Mouse (Mus musculus) hindbrain, embryonic 13.5 days (tissue): ENCODE results near the gene Adamts13. TPM values are rescaled to one million over a fixed set of nuclear protein-coding genes. Genes with fewer than 3 reads are reported as not detected.

Source experiments
- ATAC-seq: fragments of 200-750 bp; cut with Nextera tagmentation; 2 replicates; pipeline ENCODE4 v1.8.0; 2017; ENCODE audit warnings: moderate TSS enrichment; ENCODE audit not compliant: low FRiP score
- H3K27ac ChIP-seq: fragments of 300-500 bp; sonication (generic); 2 replicates; pipeline ENCODE4 v1.5.1; 2015; ENCODE audit warnings: inconsistent platforms, mild to moderate bottlenecking, moderate library complexity
- H3K27me3 ChIP-seq: fragments of 300-500 bp; sonication (generic); 2 replicates; pipeline ENCODE4 v1.6.1; 2015; ENCODE audit warnings: mild to moderate bottlenecking, inconsistent platforms
- H3K36me3 ChIP-seq: fragments of 300-500 bp; sonication (generic); 2 replicates; pipeline ENCODE4 v1.6.1; 2015; ENCODE audit warnings: mild to moderate bottlenecking, inconsistent platforms
- H3K4me1 ChIP-seq: fragments of 300-500 bp; sonication (generic); replicated peaks from 2 replicates; pipeline ENCODE4 v1.6.1; 2015; ENCODE audit warnings: inconsistent platforms
- H3K4me2 ChIP-seq: fragments of 300-500 bp; sonication (generic); 2 replicates; pipeline ENCODE4 v1.6.1; 2015; ENCODE audit warnings: inconsistent platforms, mild to moderate bottlenecking, moderate library complexity
- H3K4me3 ChIP-seq: fragments of 300-500 bp; sonication (generic); 2 replicates; pipeline ENCODE4 v1.5.1; 2015; ENCODE audit warnings: mild to moderate bottlenecking, inconsistent platforms
- H3K9ac ChIP-seq: fragments of 300-500 bp; sonication (generic); 2 replicates; pipeline ENCODE4 v1.6.1; 2015; ENCODE audit warnings: mild to moderate bottlenecking, inconsistent platforms
- H3K9me3 ChIP-seq: fragments of 300-500 bp; sonication (generic); 2 replicates; pipeline ENCODE4 v1.6.1; 2016; ENCODE audit warnings: inconsistent platforms
- WGBS: fragments of 180-500 bp; shearing (Covaris S2); methylation state at CpG from one replicate; pipeline ENCODE4 v1.1.7; 2015; 5-methylcytosine and 5-hydroxymethylcytosine counted together
- polyA plus RNA-seq: library from polyadenylated mRNA; unstranded; fragments of >200 nt; fragmentation: Nextera tagmentation; extraction: Ambion mirVana; gene quantifications from 2 replicates; pipeline ENCODE4 v1.2.1, GENCODE M21; 2015

Adamts13 gene
- polyA plus RNA-seq, 1 experiment from 2014 or later, result 0.31 TPM

GRCm38 (mm10) chr2:26984640-26985039 is 11.4 kb downstream of the Adamts13 start:
- H3K27me3 ChIP-seq, result no peaks in the 10 kb centered on the region
- no peak overlapping the region for H3K4me3 ChIP-seq
- H3K4me1 ChIP-seq, result no peaks in the 10 kb centered on the region
- no peak for ATAC-seq
- 91% methylated on average over 5 of the region's 5 CpGs for WGBS
- no peak overlapping the region for H3K9ac ChIP-seq
- H3K9me3 ChIP-seq, result no peaks in the 10 kb centered on the region
- H3K36me3 ChIP-seq, result no peaks in the 10 kb centered on the region
- H3K4me2 ChIP-seq, result no peak overlapping the region
- H3K27ac ChIP-seq, result no peak overlapping the region

DNA sequence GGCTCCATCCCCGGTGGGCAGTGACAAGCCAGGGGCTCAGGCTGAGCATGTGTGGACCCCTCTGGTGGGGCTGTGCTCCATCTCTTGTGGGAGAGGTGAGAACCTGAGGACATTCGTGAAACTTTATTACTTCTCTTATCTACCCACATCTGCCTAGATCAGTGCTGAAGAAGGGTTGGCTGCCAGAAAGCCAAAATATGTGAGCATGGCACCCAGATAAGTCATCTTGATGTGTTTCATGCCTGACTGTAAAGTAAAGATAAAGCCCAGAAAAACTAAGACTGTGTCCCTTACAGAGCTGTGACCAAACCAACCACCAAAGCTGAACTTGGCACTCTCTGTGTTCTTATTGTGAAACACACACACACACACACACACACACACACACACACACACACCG is 20.7 kb downstream of the Adamts13 start:
- H3K9ac ChIP-seq, result no peak overlapping the region
- H3K4me1 ChIP-seq, result no peaks in the 10 kb centered on the region
- H3K4me2 ChIP-seq, result no peak overlapping the region
- no peaks in the 10 kb centered on the region for H3K9me3 ChIP-seq
- 87% methylated on average over 3 of the region's 3 CpGs for WGBS
- H3K27me3 ChIP-seq, result no peaks in the 10 kb centered on the region
- H3K27ac ChIP-seq, result no peak overlapping the region
- no peak overlapping the region for H3K4me3 ChIP-seq
- no peak for ATAC-seq
- H3K36me3 ChIP-seq, result no peaks in the 10 kb centered on the region

DNA sequence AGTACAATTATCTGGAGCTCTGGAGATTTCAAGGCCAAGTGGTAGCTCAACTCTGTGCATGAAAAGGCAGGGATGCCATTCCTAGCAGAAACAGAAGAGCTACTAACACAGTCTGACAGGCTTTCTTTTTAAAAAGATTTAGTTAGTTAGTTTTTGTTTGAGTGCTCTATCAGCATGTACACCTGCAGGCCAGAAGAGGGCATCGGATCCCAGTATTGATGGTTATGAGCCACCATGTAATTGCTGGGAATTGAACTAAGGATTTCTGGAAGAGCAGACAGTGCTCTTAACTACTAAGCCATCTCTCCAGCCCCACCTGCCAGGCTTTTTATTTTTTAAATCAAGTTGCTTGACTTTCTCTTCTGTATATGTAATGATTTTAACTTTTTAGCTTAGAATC is 24.3 kb downstream of the Adamts13 start:
- no peak overlapping the region for H3K27ac ChIP-seq
- no peak for ATAC-seq
- H3K4me2 ChIP-seq, result no peak overlapping the region
- WGBS, result 75% methylated on average over 1 of the region's 1 CpGs
- no peaks in the 10 kb centered on the region for H3K9me3 ChIP-seq
- H3K4me3 ChIP-seq, result no peak overlapping the region
- no peak overlapping the region for H3K9ac ChIP-seq
- no peaks in the 10 kb centered on the region for H3K4me1 ChIP-seq
- H3K36me3 ChIP-seq, result no peaks in the 10 kb centered on the region
- no peaks in the 10 kb centered on the region for H3K27me3 ChIP-seq

DNA sequence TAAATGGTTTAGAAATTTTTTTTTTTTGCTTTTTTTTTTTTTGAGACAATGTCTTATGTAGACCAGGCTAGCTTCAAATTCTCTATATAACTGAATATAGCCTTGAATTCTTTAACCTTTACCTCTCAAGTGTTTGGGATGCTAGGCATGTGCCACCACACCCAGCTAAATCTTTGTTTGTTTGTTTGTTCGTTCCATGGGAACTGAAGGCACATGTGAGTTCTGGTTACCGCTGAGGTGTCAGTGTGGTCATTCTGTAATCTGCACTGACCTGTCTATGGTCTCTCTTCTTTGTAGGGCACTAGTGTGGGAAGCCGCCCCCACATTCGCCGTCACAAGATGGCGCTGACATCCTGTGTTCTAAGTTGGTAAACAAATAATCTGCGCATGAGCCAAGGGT is 24.8 kb downstream of the Adamts13 start:
- H3K4me1 ChIP-seq, result no peaks in the 10 kb centered on the region
- ATAC-seq, result no peak
- no peak overlapping the region for H3K4me3 ChIP-seq
- H3K9me3 ChIP-seq, result no peaks in the 10 kb centered on the region
- H3K4me2 ChIP-seq, result no peak overlapping the region
- H3K9ac ChIP-seq, result no peak overlapping the region
- no peak overlapping the region for H3K27ac ChIP-seq
- WGBS, result 92% methylated on average over 7 of the region's 7 CpGs
- no peaks in the 10 kb centered on the region for H3K36me3 ChIP-seq
- H3K27me3 ChIP-seq, result no peaks in the 10 kb centered on the region

DNA sequence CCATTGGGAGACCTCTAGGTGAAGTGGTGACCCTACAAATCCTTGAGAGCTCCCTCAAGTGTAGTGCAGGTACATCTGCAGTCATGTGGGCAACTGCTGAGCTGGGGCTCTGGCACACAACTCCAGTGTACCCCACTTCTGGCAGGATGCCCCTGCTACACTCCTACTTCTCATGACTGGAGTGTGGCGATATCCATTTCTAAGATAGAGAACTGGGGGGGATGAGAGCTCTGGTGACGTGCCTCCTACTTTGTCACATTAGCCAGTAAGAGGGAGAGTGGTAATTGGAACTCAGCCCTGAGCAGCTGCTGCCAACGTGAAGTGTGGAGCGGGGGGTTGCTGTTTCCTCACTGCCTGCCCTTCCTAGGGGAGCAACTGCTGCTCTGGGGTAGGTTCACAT is 33.0 kb downstream of the Adamts13 start:
- no peak for ATAC-seq
- no peaks in the 10 kb centered on the region for H3K36me3 ChIP-seq
- H3K4me3 ChIP-seq, result no peak overlapping the region
- no peak overlapping the region for H3K4me2 ChIP-seq
- no peaks in the 10 kb centered on the region for H3K9me3 ChIP-seq
- peaks cover 17% of the 10 kb centered on the region for H3K4me1 ChIP-seq
- 74% methylated on average over 4 of the region's 4 CpGs for WGBS
- H3K27ac ChIP-seq, result no peak overlapping the region
- H3K9ac ChIP-seq, result no peak overlapping the region
- H3K27me3 ChIP-seq, result no peaks in the 10 kb centered on the region

DNA sequence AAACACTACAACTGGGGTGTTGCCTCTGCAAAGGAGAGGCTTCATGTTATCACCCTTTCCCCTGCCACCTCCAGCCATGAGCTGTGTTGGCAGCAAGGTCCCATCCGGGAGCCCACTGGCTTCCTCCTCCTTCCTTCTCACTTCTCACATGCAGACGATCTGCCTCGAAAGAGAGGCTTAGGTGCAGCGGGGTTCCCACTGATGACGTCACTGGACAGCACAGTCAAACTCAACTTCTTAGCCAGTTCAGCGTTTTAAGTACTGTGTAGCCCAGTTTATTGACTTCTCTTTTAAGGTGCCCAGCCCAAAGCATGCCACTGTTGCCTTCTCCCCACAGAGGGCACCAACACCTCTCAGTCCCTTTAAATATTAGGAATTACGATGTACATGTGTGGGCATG is 34.5 kb downstream of the Adamts13 start:
- Histone ChIP-seq H3K9me3 (no peaks in the 10 kb centered on the region), H3K27me3 (no peaks in the 10 kb centered on the region), H3K4me3 (no peak overlapping the region), H3K27ac (no peak overlapping the region), H3K4me2 (no peak overlapping the region), H3K9ac (no peak overlapping the region), H3K36me3 (no peaks in the 10 kb centered on the region; the same call in 1 of the 2 replicates), H3K4me1 (peaks cover 25% of the 10 kb centered on the region)
- no peak for ATAC-seq
- WGBS, result 82% methylated on average over 7 of the region's 7 CpGs

GRCm38 (mm10) chr2:27009714-27010244 is 36.6 kb downstream of the Adamts13 start, which contains the start of gene Cacfd1:
Cacfd1 (plus strand) TSS chr2:27009926.
- Histone ChIP-seq H3K9me3 (no peaks in the 10 kb centered on the region), H3K36me3 (peaks cover 16% of the 10 kb centered on the region), H3K4me1 (peaks cover 25% of the 10 kb centered on the region), H3K9ac (peak within 1 kb of the TSS; percentile 92), H3K27ac (peak within 1 kb of the TSS; percentile 92), H3K4me3 (peak within 1 kb of the TSS; percentile 74), H3K4me2 (peak within 1 kb of the TSS; percentile 84), H3K27me3 (no peaks in the 10 kb centered on the region)
- under 1% methylated on average over 40 of the region's 43 CpGs for WGBS
- peak; percentile 96 for ATAC-seq

DNA sequence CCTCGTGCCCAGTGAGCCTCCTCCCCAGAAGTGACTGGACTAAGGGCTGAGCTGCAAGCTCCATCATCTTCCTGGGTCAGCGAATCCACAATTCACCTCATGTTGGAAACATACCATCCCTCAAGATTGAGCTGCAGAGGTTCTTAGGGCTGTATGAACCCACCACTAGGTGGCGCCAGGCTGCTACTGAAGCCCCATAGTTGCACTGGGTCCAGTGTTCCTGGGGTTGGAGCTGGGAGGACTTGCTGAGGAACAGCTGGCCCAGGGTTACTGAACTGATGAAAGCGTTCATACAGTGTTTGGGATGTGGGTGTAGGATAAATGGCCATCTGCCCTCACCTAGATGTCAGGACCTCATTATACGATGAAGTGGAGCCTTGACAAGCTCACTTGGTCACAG is 44.6 kb downstream of the Adamts13 start:
- ATAC-seq, result no peak
- WGBS, result 50% methylated on average over 5 of the region's 5 CpGs
- Histone ChIP-seq H3K4me3 (no peak overlapping the region), H3K9ac (no peak overlapping the region), H3K27me3 (no peaks in the 10 kb centered on the region), H3K36me3 (peaks cover 77% of the 10 kb centered on the region), H3K27ac (no peak overlapping the region), H3K9me3 (no peaks in the 10 kb centered on the region), H3K4me1 (no peaks in the 10 kb centered on the region), H3K4me2 (no peak overlapping the region)

DNA sequence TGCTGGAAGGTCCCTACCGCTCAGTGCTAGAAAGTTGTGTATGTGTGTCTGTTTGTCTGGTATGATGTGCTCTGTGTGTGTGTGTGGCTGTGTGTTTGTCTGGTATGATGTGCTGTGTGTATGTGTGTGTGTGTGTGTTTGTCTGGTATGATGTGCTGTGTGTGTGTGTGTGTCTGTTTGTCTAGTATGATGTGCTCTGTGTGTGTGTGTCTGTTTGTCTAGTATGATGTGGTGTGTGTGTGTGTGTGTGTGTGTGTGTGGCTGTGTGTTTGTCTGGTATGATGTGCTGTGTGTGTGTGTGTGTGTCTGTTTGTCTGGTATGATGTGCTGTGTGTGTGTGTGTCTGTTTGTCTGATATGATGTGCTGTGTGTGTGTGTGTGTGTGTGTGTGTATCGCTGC is 46.3 kb downstream of the Adamts13 start:
- peaks cover 63% of the 10 kb centered on the region for H3K36me3 ChIP-seq
- no peak overlapping the region; the same call in 1 of the 2 replicates for H3K9ac ChIP-seq
- no peak overlapping the region for H3K4me3 ChIP-seq
- H3K4me1 ChIP-seq, result no peaks in the 10 kb centered on the region
- H3K27me3 ChIP-seq, result no peaks in the 10 kb centered on the region
- H3K9me3 ChIP-seq, result no peaks in the 10 kb centered on the region
- no peak overlapping the region for H3K4me2 ChIP-seq
- no peak overlapping the region for H3K27ac ChIP-seq
- no peak for ATAC-seq
- 91% methylated on average over 2 of the region's 2 CpGs for WGBS

DNA sequence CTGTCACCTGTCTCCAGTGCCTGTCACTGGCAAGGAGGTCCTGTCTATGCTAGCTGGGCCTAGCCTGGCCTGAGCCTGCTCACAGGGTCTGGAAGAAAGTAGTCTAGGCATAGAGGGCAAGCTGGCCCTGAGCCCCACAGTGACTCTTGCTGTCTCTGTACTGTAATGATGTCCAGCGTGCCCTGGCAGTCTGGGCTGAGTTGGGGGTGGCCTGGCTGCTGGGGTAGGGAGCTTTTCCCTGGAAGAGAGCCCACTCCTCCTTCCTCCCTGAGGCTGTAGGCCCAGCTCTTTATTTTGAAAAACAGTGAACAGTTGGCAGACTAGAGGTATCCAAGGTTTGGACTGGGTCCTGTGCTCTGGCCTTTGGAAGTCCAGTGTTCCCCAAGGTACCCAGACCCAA is 47.9 kb downstream of the Adamts13 start:
- Histone ChIP-seq H3K4me3 (no peak overlapping the region), H3K9ac (no peak overlapping the region), H3K4me1 (no peaks in the 10 kb centered on the region), H3K9me3 (no peaks in the 10 kb centered on the region), H3K27ac (no peak overlapping the region), H3K36me3 (peaks cover 48% of the 10 kb centered on the region), H3K4me2 (no peak overlapping the region), H3K27me3 (no peaks in the 10 kb centered on the region)
- ATAC-seq, result no peak
- WGBS, result 78% methylated on average over 1 of the region's 1 CpGs

- H3K4me3 ChIP-seq, result no peak overlapping the region
- H3K27me3 ChIP-seq, result no peaks in the 10 kb centered on the region
- H3K27ac ChIP-seq, result no peak overlapping the region
- no peaks in the 10 kb centered on the region for H3K9me3 ChIP-seq
- no peak overlapping the region; the same call in 1 of the 2 replicates for H3K9ac ChIP-seq
- peaks cover 14% of the 10 kb centered on the region for H3K4me1 ChIP-seq
- WGBS, result 74% methylated on average over 6 of the region's 6 CpGs
- peaks cover 34% of the 10 kb centered on the region for H3K36me3 ChIP-seq
- no peak overlapping the region for H3K4me2 ChIP-seq
- no peak for ATAC-seq
Observed at GRCm38 (mm10) chr2:27022612-27023011, 49.4 kb downstream of the Adamts13 start.

DNA sequence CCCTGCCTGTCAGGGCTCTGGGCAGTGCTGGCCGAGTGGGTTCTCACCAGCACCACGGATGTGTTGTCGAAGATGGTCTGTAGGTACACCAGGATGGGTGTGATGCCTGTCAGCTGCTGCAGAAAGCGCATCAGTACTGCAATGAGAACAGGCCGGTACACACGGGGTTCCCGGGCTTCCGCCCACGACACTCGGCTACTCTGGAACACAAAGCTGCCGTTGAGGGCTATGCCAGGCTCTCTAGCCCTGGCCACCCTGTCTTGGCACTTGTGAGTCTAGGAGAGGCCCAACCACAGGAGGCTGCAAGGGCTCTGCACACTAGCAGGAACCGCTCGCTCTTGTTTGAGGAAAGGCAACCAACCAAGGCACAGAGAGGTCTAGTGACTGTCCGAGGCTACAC is 50.9 kb downstream of the Adamts13 start:
- H3K4me3 ChIP-seq, result no peak overlapping the region
- H3K4me2 ChIP-seq, result no peak overlapping the region
- 0 out of 2 replicates have a peak overlapping the region, but pooled peaks have one; percentile 14 for H3K9ac ChIP-seq
- H3K27me3 ChIP-seq, result peaks cover 7% of the 10 kb centered on the region; the same call in 1 of the 2 replicates
- 91% methylated on average over 14 of the region's 14 CpGs for WGBS
- H3K27ac ChIP-seq, result no peak overlapping the region
- no peaks in the 10 kb centered on the region for H3K9me3 ChIP-seq
- no peak for ATAC-seq
- H3K36me3 ChIP-seq, result peaks cover 19% of the 10 kb centered on the region
- peaks cover 22% of the 10 kb centered on the region for H3K4me1 ChIP-seq

GRCm38 (mm10) chr2:27025545-27025944 is 52.3 kb downstream of the Adamts13 start:
- 90% methylated on average over 3 of the region's 3 CpGs for WGBS
- Histone ChIP-seq H3K9ac (no peak overlapping the region), H3K9me3 (no peaks in the 10 kb centered on the region), H3K36me3 (peaks cover 9% of the 10 kb centered on the region), H3K4me1 (peaks cover 22% of the 10 kb centered on the region), H3K4me2 (no peak overlapping the region), H3K27ac (no peak overlapping the region), H3K4me3 (no peak overlapping the region), H3K27me3 (peaks cover 19% of the 10 kb centered on the region)
- ATAC-seq, result no peak
